Mouse (Mus musculus): ENCODE data around the gene Esp36.
"Not testable (repeated sequence)": the region's sequence is repeated elsewhere in the genome, so short reads cannot be mapped to it uniquely, and the experiment has no call there.

Esp36 gene

DNA sequence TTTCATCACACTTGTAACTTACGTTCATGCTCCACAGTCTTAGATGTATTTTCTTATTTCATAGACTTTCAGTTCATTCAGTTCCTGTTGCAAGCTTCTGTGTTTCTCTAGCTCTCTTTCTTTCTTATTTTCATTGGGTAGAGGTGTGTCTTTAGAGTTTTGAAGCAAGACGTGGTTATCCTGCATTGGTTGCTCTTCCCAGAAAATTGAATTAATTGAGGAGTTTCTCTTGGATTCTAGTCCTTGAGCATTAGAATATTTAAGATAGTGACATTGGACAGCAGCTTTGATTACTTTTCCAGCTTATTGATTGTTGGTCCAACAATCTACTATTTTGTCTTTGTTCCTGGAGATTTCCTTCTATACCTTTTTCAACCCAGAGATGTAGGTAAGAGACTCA, at the start of gene Esp36:
Gene Esp36, minus strand, starts transcription at position 101 of the 400 bp plus-strand sequence.
- no peak for DNase-seq

DNA sequence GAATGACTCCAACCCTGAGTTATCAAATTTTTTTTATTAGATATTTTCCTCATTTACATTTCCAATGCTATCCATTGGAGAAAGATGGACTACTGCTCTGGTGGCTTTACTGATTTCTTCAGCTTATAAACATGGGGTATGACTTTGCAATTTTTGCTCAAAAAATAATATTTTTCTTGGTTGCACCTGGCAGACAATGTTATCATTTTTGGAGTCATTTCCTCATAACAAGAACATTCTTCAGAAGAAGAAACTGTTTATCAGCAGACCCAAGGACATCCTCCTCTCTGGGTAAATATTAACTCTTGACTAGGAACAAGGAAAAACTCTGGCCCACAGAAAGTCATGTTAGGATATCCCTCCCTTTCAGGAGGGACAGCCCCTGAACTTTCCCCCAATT, 36.2 kb upstream of the Esp36 start:
- not testable (repeated sequence) for DNase-seq

DNA sequence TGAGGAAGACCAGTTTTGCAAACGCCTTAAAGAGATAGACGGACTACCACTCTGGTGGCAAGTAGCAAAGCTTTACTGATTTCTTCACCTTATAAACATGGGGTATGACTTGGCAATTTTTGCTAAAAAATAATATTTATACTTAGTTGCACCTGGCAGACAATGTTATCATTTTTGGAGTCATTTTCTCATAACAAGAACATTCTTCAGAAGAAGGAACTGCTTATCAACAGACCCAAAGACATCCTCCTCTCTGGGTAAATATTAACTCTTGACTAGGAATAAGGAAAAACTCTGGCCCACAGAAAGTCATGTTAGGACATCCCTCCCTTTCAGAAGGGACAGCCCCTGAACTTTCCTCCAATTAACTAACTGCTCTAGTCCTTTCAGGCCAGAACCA, 30.7 kb upstream of the Esp36 start:
- no peak for DNase-seq

DNA sequence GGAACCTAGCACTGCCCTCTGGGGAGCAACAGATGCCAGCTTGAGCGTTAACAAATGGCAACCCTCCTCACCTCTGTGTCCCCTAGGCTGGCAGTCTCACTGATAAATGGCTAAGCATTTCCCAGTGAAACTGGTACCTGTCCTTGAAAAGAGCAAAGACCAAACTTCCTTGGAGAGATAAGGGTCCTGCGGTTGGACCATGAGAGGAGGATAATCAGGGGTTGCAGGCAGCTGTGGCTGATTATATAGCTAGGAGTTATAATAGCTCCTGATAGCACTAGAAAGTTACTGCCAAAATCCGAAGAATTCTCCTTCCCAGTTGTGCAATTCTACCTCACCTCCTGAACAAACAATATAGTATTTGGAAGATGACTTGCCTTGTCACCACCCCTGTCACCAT, 13.8 kb downstream of the Esp36 start:
- DNase-seq = no peak

DNA sequence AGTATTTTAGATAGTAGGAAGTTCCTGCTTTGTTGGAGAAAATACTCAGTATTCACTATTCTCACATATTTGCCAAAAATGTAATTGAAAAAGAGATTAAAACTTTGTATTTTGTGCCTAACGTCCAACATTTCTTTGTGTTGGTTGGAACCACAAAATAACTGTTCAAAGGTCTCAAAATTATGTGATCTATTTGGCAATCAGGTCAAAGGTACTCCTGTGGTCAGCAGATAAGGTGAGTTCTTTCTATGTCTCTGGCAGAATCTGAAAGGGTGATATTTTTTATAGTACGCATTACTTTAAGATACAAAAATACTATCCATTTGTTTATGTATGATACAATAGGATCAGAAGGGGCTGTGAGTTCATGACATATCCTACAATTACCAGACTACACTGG, 28.2 kb downstream of the Esp36 start:
- DNase-seq = no peak
